Mouse (Mus musculus) forebrain, embryonic 15.5 days (tissue): Measurements from ENCODE around the gene Tmem234. TPM values are rescaled to one million over a fixed set of nuclear protein-coding genes. Genes with fewer than 3 reads are reported as not detected.
A peak's percentile ranks its signal among the peaks of the same experiment; 100 is the strongest.

Experiments used
- ATAC-seq: fragments of 200-750 bp; cut with Nextera tagmentation; replicated peaks from 2 replicates; pipeline ENCODE4 v1.8.0; 2017; ENCODE audit warnings: mild to moderate bottlenecking, moderate TSS enrichment, moderate library complexity
- H3K27ac ChIP-seq: fragments of 300-500 bp; sonication (generic); replicated peaks from 2 replicates; pipeline ENCODE4 v1.5.1; 2015; ENCODE audit warnings: mild to moderate bottlenecking, inconsistent platforms
- H3K27me3 ChIP-seq: fragments of 300-500 bp; sonication (generic); 2 replicates; pipeline ENCODE4 v1.6.1; 2015; ENCODE audit warnings: inconsistent platforms
- H3K36me3 ChIP-seq: fragments of 300-500 bp; sonication (generic); 2 replicates; pipeline ENCODE4 v1.6.1; 2015; ENCODE audit warnings: mild to moderate bottlenecking, inconsistent platforms
- H3K4me1 ChIP-seq: fragments of 300-500 bp; sonication (generic); 2 replicates; pipeline ENCODE4 v1.6.1; 2015; ENCODE audit warnings: inconsistent platforms
- H3K4me2 ChIP-seq: fragments of 300-500 bp; sonication (generic); replicated peaks from 2 replicates; pipeline ENCODE4 v1.6.1; 2015; ENCODE audit warnings: mild to moderate bottlenecking, inconsistent platforms
- H3K4me3 ChIP-seq: fragments of 300-500 bp; sonication (generic); 2 replicates; pipeline ENCODE4 v1.5.1; 2015; ENCODE audit warnings: mild to moderate bottlenecking, inconsistent platforms
- H3K9ac ChIP-seq: fragments of 300-500 bp; sonication (generic); replicated peaks from 2 replicates; pipeline ENCODE4 v1.6.1; 2015; ENCODE audit warnings: mild to moderate bottlenecking, inconsistent platforms
- H3K9me3 ChIP-seq: fragments of 300-500 bp; sonication (generic); 2 replicates; pipeline ENCODE4 v1.6.1; 2016; ENCODE audit warnings: inconsistent platforms
- WGBS: fragments of 180-500 bp; shearing (Covaris S2); methylation state at CpG from one replicate; pipeline ENCODE4 v1.1.7; 2015; ENCODE audit warnings: mixed read lengths; 5-methylcytosine and 5-hydroxymethylcytosine counted together
- microRNA-seq: library from miRNA; unstranded; fragments of <30 nt; microRNA quantifications from one replicate; pipeline ENCODE4, GENCODE M21; 2016
- polyA plus RNA-seq: library from polyadenylated mRNA; unstranded; fragments of >200 nt; fragmentation: Nextera tagmentation; extraction: Ambion mirVana; gene quantifications from 2 replicates; pipeline ENCODE4 v1.2.1, GENCODE M21; 2015

Tmem234 gene
- polyA plus RNA-seq, 1 experiment from 2014 or later: 160 TPM

- no peaks in the 10 kb centered on the region for H3K27me3 ChIP-seq
- 86% methylated on average over 3 of the region's 3 CpGs for WGBS
- H3K36me3 ChIP-seq: peaks cover 49% of the 10 kb centered on the region
Observed at GRCm38 (mm10) chr4:129661584-129661983, 61.1 kb downstream of the Tmem234 start.

GRCm38 (mm10) chr4:129662255-129662813, 61.9 kb downstream of the Tmem234 start:
- Histone ChIP-seq H3K4me1 (no peaks in the 10 kb centered on the region), H3K27me3 (no peaks in the 10 kb centered on the region), H3K4me3 (no peak overlapping the region), H3K27ac (no peak overlapping the region), H3K36me3 (peaks cover 42% of the 10 kb centered on the region), H3K9me3 (no peaks in the 10 kb centered on the region), H3K4me2 (no peak overlapping the region), H3K9ac (no peak overlapping the region)
- WGBS: 84% methylated on average over 3 of the region's 3 CpGs
- no peak for ATAC-seq

More at GRCm38 (mm10) chr4:129661584-129661983, 61.1 kb downstream of the Tmem234 start:
- H3K4me2 ChIP-seq: no peak overlapping the region
- H3K9ac ChIP-seq: no peak overlapping the region
- H3K4me1 ChIP-seq: no peaks in the 10 kb centered on the region
- no peak for ATAC-seq
- no peak overlapping the region for H3K27ac ChIP-seq
- no peaks in the 10 kb centered on the region for H3K9me3 ChIP-seq
- no peak overlapping the region for H3K4me3 ChIP-seq

GRCm38 (mm10) chr4:129671491-129672082, 71.1 kb downstream of the Tmem234 start:
- ATAC-seq: peak; percentile 41; the same call in 1 of the 2 replicates
- H3K4me3 ChIP-seq: peak overlapping the region; percentile 91
- WGBS: 6% methylated on average over 12 of the region's 12 CpGs

GRCm38 (mm10) chr4:129672083-129672877, 71.8 kb downstream of the Tmem234 start, which contains the start of gene Kpna6:
TSS of gene Kpna6 (minus strand) at chr4:129672767.
- Histone ChIP-seq H3K4me3 (peak within 1 kb of the TSS; percentile 91), H3K4me2 (peak within 1 kb of the TSS; percentile 87), H3K9me3 (no peaks in the 10 kb centered on the region), H3K36me3 (peaks cover 19% of the 10 kb centered on the region), H3K27ac (peak within 1 kb of the TSS; percentile 91), H3K9ac (peak within 1 kb of the TSS; percentile 82), H3K27me3 (no peaks in the 10 kb centered on the region), H3K4me1 (peaks cover 18% of the 10 kb centered on the region)
- under 1% methylated on average over 65 of the region's 65 CpGs for WGBS
- ATAC-seq: peak; percentile 94

More at GRCm38 (mm10) chr4:129671491-129672082, 71.1 kb downstream of the Tmem234 start:
- Histone ChIP-seq H3K27ac (peak overlapping the region; percentile 91), H3K9ac (peak overlapping the region; percentile 82), H3K36me3 (peaks cover 12% of the 10 kb centered on the region), H3K4me2 (peak overlapping the region; percentile 87), H3K9me3 (no peaks in the 10 kb centered on the region), H3K4me1 (peaks cover 18% of the 10 kb centered on the region), H3K27me3 (no peaks in the 10 kb centered on the region)

- Histone ChIP-seq H3K27me3 (no peaks in the 10 kb centered on the region), H3K9me3 (no peaks in the 10 kb centered on the region), H3K4me2 (peak overlapping the region; percentile 87), H3K9ac (peak overlapping the region; percentile 82), H3K36me3 (peaks cover 24% of the 10 kb centered on the region), H3K4me1 (peaks cover 18% of the 10 kb centered on the region), H3K27ac (peak overlapping the region; percentile 91), H3K4me3 (peak overlapping the region; percentile 91)
- WGBS: 9% methylated on average over 10 of the region's 10 CpGs
- ATAC-seq: no peak; the same call in 1 of the 2 replicates
Observed at GRCm38 (mm10) chr4:129672878-129673449, 72.5 kb downstream of the Tmem234 start.

Small RNA genes lying within 50 kb of the gene (microRNA-seq; reads per million reads assigned to microRNA genes)
- not detected for gene Mir8119

Other genes starting within 250 kb of the Tmem234 start
- 16.1 and 17.8 TPM in 2 replicates for gene Zbtb8a, start 222.6 kb upstream of the Tmem234 start, polyA plus RNA-seq
- gene Zbtb8b, start 159.8 kb upstream of the Tmem234 start, polyA plus RNA-seq: 7.3 and 7.5 TPM in 2 replicates
- gene Bsdc1, start 139.1 kb upstream of the Tmem234 start, polyA plus RNA-seq: 41.6 and 42.7 TPM in 2 replicates
- gene Tssk3, start 109.6 kb upstream of the Tmem234 start, polyA plus RNA-seq: 0.34 TPM in 1 of 2 replicates, not detected in the other
- gene Fam229a, start 109.5 kb upstream of the Tmem234 start, polyA plus RNA-seq: 0.61 TPM in 1 of 2 replicates, not detected in the other
- 2,102 and 2,181 TPM in 2 replicates for gene Marcksl1, start 87.1 kb upstream of the Tmem234 start, polyA plus RNA-seq
- 119 and 130 TPM in 2 replicates for gene Hdac1, start 58.0 kb upstream of the Tmem234 start, polyA plus RNA-seq
- gene Lck, start 27.0 kb upstream of the Tmem234 start, polyA plus RNA-seq: 7.6 and 9.2 TPM in 2 replicates
- 0.25 and 0.41 TPM in 2 replicates for gene Fam167b, start 22.1 kb upstream of the Tmem234 start, polyA plus RNA-seq
- gene Eif3i, start within 50 bp of the Tmem234 start, polyA plus RNA-seq: 223 and 225 TPM in 2 replicates
- gene Dcdc2b, start 13.6 kb downstream of the Tmem234 start, polyA plus RNA-seq: 3.5 and 3.7 TPM in 2 replicates
- gene Iqcc, start 18.4 kb downstream of the Tmem234 start, polyA plus RNA-seq: 31.4 and 32.5 TPM in 2 replicates
- 119 and 124 TPM in 2 replicates for gene Ccdc28b, start 23.3 kb downstream of the Tmem234 start, polyA plus RNA-seq
- 64.7 and 68.3 TPM in 2 replicates for gene Txlna, start 40.4 kb downstream of the Tmem234 start, polyA plus RNA-seq
- gene Kpna6, start 72.1 kb downstream of the Tmem234 start, polyA plus RNA-seq: 14.7 and 17.5 TPM in 2 replicates
- gene Tmem39b, start 96.2 kb downstream of the Tmem234 start, polyA plus RNA-seq: 19.4 and 19.6 TPM in 2 replicates
- gene Khdrbs1, start 141.6 kb downstream of the Tmem234 start, polyA plus RNA-seq: 175 and 187 TPM in 2 replicates
- gene Ptp4a2, start 210.6 kb downstream of the Tmem234 start, polyA plus RNA-seq: 315 and 320 TPM in 2 replicates